Mouse (Mus musculus) embryonic facial prominence, embryonic 13.5 days (tissue): ENCODE results near the gene A630095N17Rik. TPM values are rescaled to one million over a fixed set of nuclear protein-coding genes. Genes with fewer than 3 reads are reported as not detected.
A peak's percentile ranks its signal among the peaks of the same experiment; 100 is the strongest.

Experiments
- ATAC-seq: fragments of 200-750 bp; cut with Nextera tagmentation; 2 replicates; pipeline ENCODE4 v1.8.0; 2017; ENCODE audit warnings: low read depth; ENCODE audit not compliant: insufficient number of reproducible peaks, insufficient read depth, low FRiP score, low TSS enrichment
- H3K27ac ChIP-seq: fragments of 300-500 bp; sonication (generic); 2 replicates; pipeline ENCODE4 v1.5.1; 2015; ENCODE audit warnings: moderate library complexity, mild to moderate bottlenecking, inconsistent platforms
- H3K27me3 ChIP-seq: fragments of 300-500 bp; sonication (generic); 2 replicates; pipeline ENCODE4 v1.6.1; 2015; ENCODE audit warnings: mild to moderate bottlenecking, inconsistent platforms
- H3K36me3 ChIP-seq: fragments of 300-500 bp; sonication (generic); 2 replicates; pipeline ENCODE4 v1.6.1; 2015; ENCODE audit warnings: mild to moderate bottlenecking, inconsistent platforms
- H3K4me1 ChIP-seq: fragments of 300-500 bp; sonication (generic); 2 replicates; pipeline ENCODE4 v1.6.1; 2015; ENCODE audit warnings: inconsistent platforms
- H3K4me2 ChIP-seq: fragments of 300-500 bp; sonication (generic); 2 replicates; pipeline ENCODE4 v1.6.1; 2015; ENCODE audit warnings: moderate library complexity, mild to moderate bottlenecking, inconsistent platforms
- H3K4me3 ChIP-seq: fragments of 300-500 bp; sonication (generic); 2 replicates; pipeline ENCODE4 v1.5.1; 2015; ENCODE audit warnings: mild to moderate bottlenecking, inconsistent platforms
- H3K9ac ChIP-seq: fragments of 300-500 bp; sonication (generic); 2 replicates; pipeline ENCODE4 v1.6.1; 2015; ENCODE audit warnings: mild to moderate bottlenecking, inconsistent platforms
- H3K9me3 ChIP-seq: fragments of 300-500 bp; sonication (generic); 2 replicates; pipeline ENCODE4 v1.6.1; 2016; ENCODE audit warnings: inconsistent platforms
- WGBS: fragments of 180-500 bp; shearing (Covaris S2); methylation state at CpG from one replicate; pipeline ENCODE4 v1.1.7; 2015; ENCODE audit warnings: mixed read lengths; 5-methylcytosine and 5-hydroxymethylcytosine counted together
- polyA plus RNA-seq: library from polyadenylated mRNA; unstranded; fragments of >200 nt; fragmentation: Nextera tagmentation; extraction: Ambion mirVana; gene quantifications from 2 replicates; pipeline ENCODE4 v1.2.1, GENCODE M21; 2015

Gene A630095N17Rik
- polyA plus RNA-seq, 1 experiment from 2014 or later, result not detected

DNA sequence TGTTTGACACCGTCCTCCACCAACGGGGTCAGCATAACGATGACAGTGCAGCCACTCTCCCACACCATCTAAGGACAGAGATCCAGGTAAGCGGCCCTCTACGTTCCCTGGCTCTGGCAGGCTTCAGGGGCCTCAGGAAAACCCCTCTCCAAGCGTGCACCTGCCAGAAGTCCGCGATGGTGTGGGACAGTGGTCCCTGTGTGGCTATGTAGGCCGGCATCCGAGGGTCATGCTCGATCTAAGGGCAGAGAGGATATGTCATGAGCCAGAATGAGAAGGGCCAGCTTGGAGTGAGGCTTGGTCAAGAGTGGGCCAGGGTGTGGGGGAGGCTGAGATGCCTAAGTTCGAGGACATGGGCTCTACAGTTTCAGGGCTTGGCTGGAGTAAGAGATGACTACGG, 20.4 kb upstream of the A630095N17Rik start:
- H3K27me3 ChIP-seq, result peaks cover 22% of the 10 kb centered on the region
- no peak overlapping the region for H3K9ac ChIP-seq
- H3K4me1 ChIP-seq, result peaks cover 22% of the 10 kb centered on the region
- 67% methylated on average over 13 of the region's 13 CpGs for WGBS
- no peak overlapping the region for H3K27ac ChIP-seq
- H3K4me2 ChIP-seq, result no peak overlapping the region
- ATAC-seq, result no peak
- H3K9me3 ChIP-seq, result no peaks in the 10 kb centered on the region
- H3K4me3 ChIP-seq, result no peak overlapping the region
- no peaks in the 10 kb centered on the region for H3K36me3 ChIP-seq

DNA sequence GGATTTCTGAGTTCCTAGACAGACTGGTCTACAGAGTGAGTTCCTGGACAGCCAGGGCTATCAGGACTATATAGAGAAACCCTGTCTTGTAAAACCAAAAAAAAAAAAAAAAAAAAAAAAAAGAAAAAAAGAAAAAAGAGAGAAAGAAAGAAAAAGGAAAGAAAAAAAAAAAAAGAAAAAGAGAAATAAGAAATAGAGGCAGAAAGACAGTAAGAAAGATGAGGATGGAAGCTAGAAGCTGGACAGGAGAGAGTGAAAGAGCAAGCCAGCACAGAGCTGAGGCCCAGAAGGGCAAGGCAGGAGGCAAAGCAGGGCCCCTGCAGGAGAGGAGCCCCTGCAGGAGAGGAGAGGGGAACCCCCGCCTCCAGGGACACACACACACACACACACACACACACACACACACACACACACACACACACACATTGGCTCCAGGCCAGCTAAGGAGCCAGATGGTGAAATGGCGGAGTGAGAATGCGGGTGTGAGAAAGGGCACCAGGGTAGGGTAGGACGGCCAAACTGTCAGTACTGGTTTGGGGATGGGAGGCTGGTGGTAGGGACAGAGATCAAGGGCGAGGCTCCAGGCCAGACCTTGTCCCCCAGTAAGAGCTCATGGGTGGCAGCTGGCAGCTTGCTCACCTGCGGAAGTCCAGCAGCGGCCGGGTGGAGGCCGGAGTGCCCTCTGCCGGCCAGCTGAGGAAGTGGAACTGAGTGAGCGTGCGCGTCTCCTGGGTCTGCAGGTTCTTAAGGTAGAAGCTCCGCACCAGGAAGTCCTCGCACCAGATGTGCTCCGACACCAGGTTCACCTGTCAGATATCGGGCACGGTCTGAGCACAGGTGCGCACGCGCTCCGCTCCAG, 19.4 kb upstream of the A630095N17Rik start:
- no peak for ATAC-seq
- Histone ChIP-seq H3K4me3 (peak overlapping the region; percentile 29), H3K27me3 (peaks cover 16% of the 10 kb centered on the region), H3K27ac (no peak overlapping the region), H3K9me3 (no peaks in the 10 kb centered on the region), H3K9ac (peak overlapping the region; percentile 44), H3K36me3 (no peaks in the 10 kb centered on the region), H3K4me2 (peak overlapping the region; percentile 58), H3K4me1 (peaks cover 25% of the 10 kb centered on the region)
- 6% methylated on average over 21 of the region's 22 CpGs for WGBS

DNA sequence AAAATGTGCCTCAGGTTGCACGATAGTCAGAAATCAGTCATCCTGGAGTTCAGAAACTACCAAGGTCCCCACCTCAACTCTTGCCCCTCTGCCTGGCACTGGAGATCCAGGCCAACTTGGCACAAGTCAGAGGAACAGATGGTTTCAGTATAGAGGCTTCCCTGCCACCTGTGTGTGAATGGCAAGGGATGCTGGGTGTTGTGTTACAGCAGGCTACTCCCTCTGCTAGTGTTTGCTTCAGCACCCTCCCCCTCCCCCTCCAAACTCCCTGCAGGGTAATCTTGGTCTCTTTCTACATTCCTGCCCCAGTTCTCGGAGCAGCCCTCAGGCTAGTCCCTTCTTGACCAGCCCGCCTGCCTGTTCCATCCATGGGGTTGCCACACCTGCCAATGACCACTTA, 18.6 kb upstream of the A630095N17Rik start:
- Histone ChIP-seq H3K27me3 (peaks cover 16% of the 10 kb centered on the region), H3K9me3 (no peaks in the 10 kb centered on the region), H3K4me1 (peaks cover 25% of the 10 kb centered on the region), H3K4me3 (no peak overlapping the region), H3K27ac (no peak overlapping the region), H3K9ac (no peak overlapping the region), H3K36me3 (no peaks in the 10 kb centered on the region), H3K4me2 (no peak overlapping the region)
- ATAC-seq, result no peak
- WGBS, result 38% methylated on average over 3 of the region's 3 CpGs

DNA sequence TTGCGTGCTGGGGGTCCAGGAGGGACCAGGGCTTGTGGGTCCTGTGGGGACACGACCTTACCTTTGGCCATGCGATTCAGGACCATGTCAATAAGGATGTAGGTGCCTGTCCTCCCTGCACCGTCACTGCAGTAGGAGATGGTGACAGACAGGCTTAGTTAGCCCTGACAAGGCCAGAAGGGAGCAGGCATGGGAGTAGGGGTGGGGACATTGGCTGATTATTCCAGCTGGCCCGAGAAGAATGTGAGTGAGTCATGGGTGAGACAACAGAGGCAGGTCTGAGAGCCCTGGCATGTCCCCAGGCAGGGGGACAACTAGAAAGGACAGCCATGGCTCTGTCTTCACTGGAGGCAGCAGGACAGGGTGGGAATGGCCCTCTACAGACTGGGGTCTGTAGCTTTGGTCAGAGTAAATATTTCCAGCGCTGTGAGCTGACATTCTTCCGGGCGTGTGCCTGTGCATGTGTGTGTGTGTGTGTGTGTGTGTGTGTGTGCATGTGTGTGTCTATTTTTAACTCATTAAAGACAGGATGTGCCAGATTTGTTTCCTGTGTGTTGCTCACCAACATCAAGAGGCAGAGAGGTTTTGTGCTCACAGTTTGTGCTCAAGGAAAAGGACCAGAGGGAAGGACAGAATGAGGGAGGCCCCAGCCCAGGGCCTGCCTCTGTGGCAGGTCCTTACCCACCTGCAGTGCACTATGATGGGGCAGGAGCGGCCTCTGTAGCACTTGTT, 16.3 kb upstream of the A630095N17Rik start:
- H3K4me3 ChIP-seq, result no peak overlapping the region
- peaks cover 25% of the 10 kb centered on the region for H3K4me1 ChIP-seq
- H3K27me3 ChIP-seq, result peaks cover 12% of the 10 kb centered on the region
- H3K9me3 ChIP-seq, result no peaks in the 10 kb centered on the region
- no peak overlapping the region for H3K27ac ChIP-seq
- no peak for ATAC-seq
- peaks cover 12% of the 10 kb centered on the region for H3K36me3 ChIP-seq
- 41% methylated on average over 9 of the region's 9 CpGs for WGBS
- no peak overlapping the region for H3K4me2 ChIP-seq
- 0 out of 2 replicates have a peak overlapping the region, but pooled peaks have one; percentile 11 for H3K9ac ChIP-seq

DNA sequence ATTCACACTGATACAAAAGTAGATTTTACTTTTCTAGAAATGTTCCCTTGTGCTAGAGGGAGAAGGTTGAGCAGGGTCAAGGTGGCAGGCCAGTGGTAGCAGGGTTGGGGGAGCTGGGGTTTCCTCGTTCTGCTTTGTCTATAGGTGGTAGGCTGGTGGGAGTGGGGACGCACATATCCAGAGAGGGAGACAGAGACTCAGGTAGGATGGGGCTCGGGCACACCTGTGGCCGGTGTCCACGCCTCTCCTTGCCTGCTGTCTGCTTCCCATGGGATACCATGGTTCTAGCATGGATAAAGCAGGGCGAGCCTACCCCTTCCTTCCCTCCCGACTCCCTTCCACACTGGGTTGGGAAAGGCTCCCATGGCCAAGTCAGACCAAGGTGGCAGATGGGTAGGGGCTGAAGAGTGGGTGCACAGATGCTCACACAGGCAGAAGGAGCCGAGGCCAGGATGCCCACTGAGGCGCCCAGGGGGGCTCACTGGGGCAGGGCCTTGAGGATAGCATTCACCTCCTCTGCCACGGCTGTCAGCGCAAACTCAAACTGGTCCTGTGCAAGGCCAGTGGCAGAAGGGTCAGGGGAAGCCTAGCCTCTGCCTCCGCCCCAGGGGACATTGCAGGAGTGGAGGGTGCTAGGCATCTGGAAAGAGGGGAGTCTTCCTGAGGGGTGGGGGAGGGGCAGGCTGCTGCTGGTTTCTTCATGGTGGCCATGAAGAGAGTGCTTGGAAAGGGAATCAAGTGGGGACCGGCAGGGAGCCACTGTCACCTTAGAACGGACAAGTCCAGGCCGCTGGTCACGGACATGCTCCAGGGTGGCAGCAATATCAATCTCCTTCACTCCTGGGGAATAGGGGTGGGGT, 15.4 kb upstream of the A630095N17Rik start:
- H3K4me1 ChIP-seq, result peaks cover 25% of the 10 kb centered on the region
- no peak overlapping the region for H3K4me2 ChIP-seq
- no peaks in the 10 kb centered on the region for H3K9me3 ChIP-seq
- peak overlapping the region; percentile 16; the same call in 1 of the 2 replicates for H3K9ac ChIP-seq
- 78% methylated on average over 16 of the region's 16 CpGs for WGBS
- H3K36me3 ChIP-seq, result peaks cover 21% of the 10 kb centered on the region
- no peak overlapping the region for H3K27ac ChIP-seq
- no peak overlapping the region for H3K4me3 ChIP-seq
- no peak for ATAC-seq
- peaks cover 3% of the 10 kb centered on the region for H3K27me3 ChIP-seq

DNA sequence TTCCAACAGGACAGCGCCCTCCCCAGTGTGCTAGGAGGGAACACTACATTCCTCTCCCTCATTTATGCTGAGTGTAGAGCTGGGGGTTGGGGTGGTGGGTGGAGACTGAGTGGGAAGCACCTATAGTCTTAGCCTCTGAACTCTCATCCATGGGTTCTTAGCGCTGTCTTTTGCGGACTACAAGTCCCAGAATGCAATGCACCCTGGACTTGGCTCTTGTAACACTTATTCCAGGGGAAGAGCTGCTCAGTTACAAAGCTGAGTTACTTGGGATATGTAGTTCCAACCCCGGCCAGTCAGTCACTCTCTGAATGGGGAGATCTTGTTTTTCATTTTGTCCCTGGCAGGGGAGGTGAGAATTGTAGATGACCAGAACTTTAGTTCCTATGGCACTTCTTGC, 12.9 kb upstream of the A630095N17Rik start:
- H3K36me3 ChIP-seq, result peaks cover 41% of the 10 kb centered on the region
- WGBS, result 15% methylated on average over 4 of the region's 4 CpGs
- ATAC-seq, result no peak
- no peak overlapping the region for H3K4me2 ChIP-seq
- H3K9ac ChIP-seq, result no peak overlapping the region
- H3K9me3 ChIP-seq, result no peaks in the 10 kb centered on the region
- H3K27ac ChIP-seq, result no peak overlapping the region
- H3K4me3 ChIP-seq, result no peak overlapping the region
- no peaks in the 10 kb centered on the region for H3K27me3 ChIP-seq
- H3K4me1 ChIP-seq, result peaks cover 14% of the 10 kb centered on the region

DNA sequence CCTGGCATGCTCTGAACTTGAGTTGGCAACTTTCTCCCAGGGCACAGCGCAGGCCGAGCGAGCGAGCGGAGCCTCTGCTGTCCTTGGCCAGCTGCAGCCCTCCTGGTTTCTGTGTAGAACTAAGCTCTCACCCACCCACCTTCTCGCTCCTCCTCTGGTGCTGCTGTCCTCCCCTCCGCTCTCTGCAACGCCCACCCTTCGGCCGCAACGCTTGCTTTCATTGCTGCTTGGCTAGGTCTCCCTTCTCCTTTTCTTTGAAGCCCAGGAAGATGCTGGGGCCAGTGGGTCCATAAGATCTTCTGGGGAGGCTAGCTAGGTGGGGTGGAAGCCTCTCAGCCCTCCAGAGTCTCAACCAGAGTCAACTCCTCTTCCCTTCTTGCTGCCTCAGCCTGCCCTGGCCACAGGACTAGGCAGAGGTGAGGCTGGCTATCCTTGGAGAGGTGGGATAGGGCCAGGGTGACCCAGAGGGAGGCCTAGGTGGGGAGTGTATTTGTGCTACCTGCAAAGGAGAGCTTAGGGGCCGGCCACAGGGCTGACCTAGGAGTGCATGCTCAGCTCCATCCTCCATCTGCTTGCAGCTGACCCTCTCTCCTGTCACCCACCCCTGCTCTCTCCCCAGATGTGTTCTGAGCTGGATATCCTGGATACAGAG, 12.4 kb upstream of the A630095N17Rik start:
- 86% methylated on average over 12 of the region's 12 CpGs for WGBS
- Histone ChIP-seq H3K4me2 (no peak overlapping the region), H3K27ac (no peak overlapping the region), H3K4me1 (peaks cover 14% of the 10 kb centered on the region), H3K4me3 (no peak overlapping the region), H3K9ac (no peak overlapping the region), H3K9me3 (no peaks in the 10 kb centered on the region), H3K36me3 (peaks cover 47% of the 10 kb centered on the region), H3K27me3 (no peaks in the 10 kb centered on the region)
- ATAC-seq, result no peak

DNA sequence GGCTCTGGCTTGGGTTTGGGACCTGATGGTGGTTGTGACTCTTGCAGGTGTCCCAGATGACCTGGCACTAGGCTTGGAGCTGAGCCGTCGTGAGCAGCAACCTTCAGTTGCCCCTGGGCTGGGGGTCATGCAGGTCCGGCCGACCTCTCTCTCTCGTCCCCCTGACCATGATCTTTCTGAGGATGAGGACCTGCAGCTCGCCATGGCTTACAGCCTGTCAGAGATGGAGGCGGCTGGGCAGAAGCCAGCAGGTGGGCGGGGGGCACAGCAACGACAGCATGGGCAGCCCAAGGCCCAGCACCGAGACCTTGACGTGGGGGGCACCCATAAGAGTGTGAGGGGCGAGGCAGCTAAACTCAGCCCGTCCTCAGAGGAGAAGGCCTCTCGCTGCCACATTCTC, 11.5 kb upstream of the A630095N17Rik start:
- Histone ChIP-seq H3K4me1 (peaks cover 12% of the 10 kb centered on the region), H3K4me3 (no peak overlapping the region), H3K9me3 (no peaks in the 10 kb centered on the region), H3K4me2 (no peak overlapping the region), H3K36me3 (peaks cover 51% of the 10 kb centered on the region), H3K9ac (no peak overlapping the region), H3K27ac (no peak overlapping the region), H3K27me3 (no peaks in the 10 kb centered on the region)
- WGBS, result 85% methylated on average over 14 of the region's 14 CpGs
- ATAC-seq, result no peak

DNA sequence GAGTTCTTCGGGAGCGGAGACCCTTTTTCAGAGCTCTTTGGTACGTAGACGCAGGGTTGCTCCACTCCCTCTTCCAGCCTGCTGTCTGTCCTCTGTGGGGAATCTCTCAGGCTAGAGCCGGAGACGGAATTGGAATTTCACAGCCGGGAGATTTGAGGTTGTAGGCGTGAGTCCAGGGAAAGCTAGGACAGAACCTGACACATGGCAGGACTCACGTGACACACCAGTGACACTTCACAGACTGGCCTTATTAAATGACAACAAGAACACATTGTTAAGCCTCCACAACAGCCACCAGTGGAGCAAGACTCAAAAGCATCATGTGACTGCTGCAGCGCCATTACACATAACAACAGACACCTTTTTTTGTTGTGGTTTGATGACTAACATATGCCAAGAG, 7.7 kb upstream of the A630095N17Rik start:
- H3K4me3 ChIP-seq, result no peak overlapping the region
- 84% methylated on average over 10 of the region's 10 CpGs for WGBS
- H3K36me3 ChIP-seq, result peaks cover 51% of the 10 kb centered on the region
- H3K9ac ChIP-seq, result no peak overlapping the region
- no peak overlapping the region for H3K4me2 ChIP-seq
- H3K27ac ChIP-seq, result no peak overlapping the region
- H3K4me1 ChIP-seq, result peaks cover 14% of the 10 kb centered on the region
- no peak for ATAC-seq
- H3K9me3 ChIP-seq, result no peaks in the 10 kb centered on the region
- H3K27me3 ChIP-seq, result no peaks in the 10 kb centered on the region

DNA sequence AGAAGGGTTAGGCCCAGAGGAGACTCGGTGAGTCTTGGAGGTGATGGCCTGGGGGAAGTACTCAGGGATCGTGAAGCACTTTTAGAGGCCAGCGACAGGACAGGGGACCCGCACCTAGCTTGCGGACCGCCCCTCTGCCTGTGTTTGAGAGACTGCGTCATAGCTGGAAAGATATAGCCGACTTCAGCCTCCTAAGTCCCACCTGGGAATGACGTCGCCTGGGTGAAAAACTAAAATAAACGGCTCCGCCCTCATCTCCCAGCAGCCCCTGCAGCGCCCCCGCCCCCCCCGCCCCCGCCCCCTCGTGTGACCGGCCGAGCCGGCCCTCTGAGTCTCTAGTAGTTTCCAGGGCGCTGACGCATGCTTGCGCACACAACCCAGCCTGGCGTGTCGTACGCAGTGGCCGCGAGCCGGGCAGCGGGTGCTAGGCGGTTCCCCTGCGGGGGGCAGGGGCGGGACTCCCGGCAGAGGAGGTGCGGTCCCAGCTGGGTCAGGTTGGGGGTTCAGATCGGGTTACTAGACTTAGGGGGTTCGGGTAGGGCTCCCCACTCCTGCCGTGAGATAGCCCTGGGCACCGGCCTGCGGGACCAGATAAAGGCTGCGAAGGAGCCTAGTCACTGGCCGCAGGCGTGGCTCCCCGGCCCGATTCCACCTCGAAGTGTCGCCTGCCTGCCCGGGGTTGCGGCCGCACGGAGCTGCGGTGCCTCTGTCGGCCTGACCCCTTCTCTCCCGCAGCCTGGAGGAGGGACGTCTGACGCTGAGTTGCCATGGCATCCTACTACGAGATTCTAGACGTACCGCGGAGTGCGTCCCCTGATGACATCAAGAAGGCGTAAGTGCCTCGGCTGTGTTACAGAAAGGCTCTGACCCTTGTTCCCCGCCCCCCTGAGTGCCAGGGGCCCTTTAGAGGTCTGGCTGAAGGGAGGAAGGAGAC, 4.5 kb upstream of the A630095N17Rik start, which contains the start of gene Dnajb2:
Dnajb2 (plus strand) TSS at position 290 of the 934 bp plus-strand sequence.
- peak within 1 kb of the TSS; percentile 93 for H3K4me2 ChIP-seq
- peak; percentile 82 for ATAC-seq
- under 1% methylated on average over 63 of the region's 64 CpGs for WGBS
- H3K4me3 ChIP-seq, result peak within 1 kb of the TSS; percentile 72
- H3K4me1 ChIP-seq, result peaks cover 18% of the 10 kb centered on the region
- no peaks in the 10 kb centered on the region for H3K9me3 ChIP-seq
- peaks cover 6% of the 10 kb centered on the region; the same call in 1 of the 2 replicates for H3K27me3 ChIP-seq
- peak within 1 kb of the TSS; percentile 80 for H3K27ac ChIP-seq
- H3K36me3 ChIP-seq, result peaks cover 22% of the 10 kb centered on the region
- peak within 1 kb of the TSS; percentile 91 for H3K9ac ChIP-seq
